Comparison of ENCODE assay signal across 10 mouse cellular contexts in genomic region chr15:103133761-103134160, GRCm38 (mm10). TPM values are rescaled to one million over a fixed set of nuclear protein-coding genes. Genes with fewer than 3 reads are reported as not detected.
DNase-seq lines count a peak whose midpoint lies in the region; ATAC-seq lines count a peak whose summit lies in the region.
"Had no signal": no experiment of that assay in that cellular context is flagged by ENCODE, and none has a peak within 500 bp of the region (broad histone marks: within the 10 kb centered on the region; RNA-seq: fewer than 3 reads in every experiment).

No protein-coding gene starts in this region.

- no peak overlapping the region for H3K27ac ChIP-seq in embryonic facial prominence, embryonic 14.5 days (replicated peaks; ENCODE audit: low read depth, low read length)
- H3K27ac ChIP-seq: limb, embryonic 13.5 days had no signal

- 0 out of 2 replicates have a peak, but pooled peaks cover 3% of the 10 kb centered on the region for H3K9me3 ChIP-seq in embryonic facial prominence, embryonic 14.5 days (ENCODE audit: control insufficient read depth, low read length)
- H3K9me3 ChIP-seq: limb, embryonic 13.5 days had no signal

- DNase-seq in 416B (ENCODE audit: low read depth), result peak; percentile 29
- peak; percentile 59 for DNase-seq in A20 (ENCODE audit: low read depth, low spot score)
- no peak for DNase-seq in embryonic facial prominence, embryonic 14.5 days (ENCODE audit: low spot score)
- no peak for DNase-seq in ovary, postnatal 14 days (ENCODE audit: low spot score)
- DNase-seq in frontal cortex, postnatal 36 days (ENCODE audit: low spot score in 2 of 2), result no peak
- DNase-seq in adrenal gland, postnatal 25 days, result no peak
- no peak for DNase-seq in gastrocnemius, adult 8-10 months (ENCODE audit: low spot score in 2 of 2)
- DNase-seq: gastrocnemius, postnatal 14 days had no signal

- no peak overlapping the region for H3K9ac ChIP-seq in embryonic facial prominence, embryonic 14.5 days (ENCODE audit: low read depth, low read length)
- H3K9ac ChIP-seq: limb, embryonic 13.5 days had no signal

- H3K4me3 ChIP-seq in embryonic facial prominence, embryonic 14.5 days (ENCODE audit: low read depth, low read length), result no peak overlapping the region
- H3K4me3 ChIP-seq: limb, embryonic 13.5 days had no signal

- H3K4me2 ChIP-seq in embryonic facial prominence, embryonic 14.5 days (ENCODE audit: low read depth, low read length), result no peak overlapping the region
- H3K4me2 ChIP-seq: limb, embryonic 13.5 days had no signal

- peaks cover 25% of the 10 kb centered on the region; the same call in 1 of the 2 replicates for H3K27me3 ChIP-seq in embryonic facial prominence, embryonic 14.5 days (replicated peaks; ENCODE audit: control insufficient read depth, insufficient read depth, low read length)

- no peaks in the 10 kb centered on the region for H3K36me3 ChIP-seq in embryonic facial prominence, embryonic 14.5 days (ENCODE audit: control insufficient read depth, insufficient read depth, low read length)
- H3K36me3 ChIP-seq: limb, embryonic 13.5 days had no signal

- ATAC-seq in embryonic facial prominence, embryonic 14.5 days (ENCODE audit: low read depth), result peak; percentile 68
- ATAC-seq in megakaryocyte progenitor cell, adult 5-6 weeks (replicated peaks; ENCODE audit: poor library complexity), result peak; percentile 43; the same call in 1 of the 2 replicates

- peaks cover 11% of the 10 kb centered on the region for H3K4me1 ChIP-seq in embryonic facial prominence, embryonic 14.5 days (ENCODE audit: control insufficient read depth, insufficient read depth, low read length)

- WGBS in embryonic facial prominence, embryonic 14.5 days, result 14% methylated on average over 4 of the region's 4 CpGs

RNA-seq across cellular contexts. Expression of gene Smug1, which starts 33.1 kb away (rescaled TPM):
- polyA plus RNA-seq in embryonic facial prominence, embryonic 14.5 days (2014; fragmentation: Nextera tagmentation; extraction: Ambion mirVana), result 14.9 and 18.4 TPM in 2 replicates
- 2.1 and 4.5 TPM in 2 replicates for total RNA-seq in megakaryocyte progenitor cell, adult 5-6 weeks (2015)
- 3.8 and 4.2 TPM in 2 replicates for total RNA-seq in megakaryocyte progenitor cell, adult 5-6 weeks (2017)
- total RNA-seq in adrenal gland, postnatal 25 days (2021), result 12.1 and 19.9 TPM in 2 replicates
- 10 to 100 TPM in 3 of 4 experiments, 1 to 10 TPM in 1; 10.0 to 19.3 (median 12.3) TPM for total RNA-seq in gastrocnemius, adult 8-10 months (2022)

Comparison
In these comparisons a context has a peak if more than half of its experiments do, and no peak if none do; other contexts are left out.
1. DNase-seq: peak in 416B (single experiment) and A20 (single experiment); none in embryonic facial prominence, embryonic 14.5 days (single experiment), ovary, postnatal 14 days (single experiment), frontal cortex, postnatal 36 days (0 of 2), adrenal gland, postnatal 25 days (single experiment) and gastrocnemius, adult 8-10 months (0 of 2).